Mouse (Mus musculus) myocyte (in vitro differentiated cells): ENCODE measurements at regions not wholly inside any gene's neighbourhood (a gene's known extent, or its start where the extent isn't known, plus 50 kb on each side); places are given as distances from the start of the nearest gene placed in this dataset.

Experiments
- H3K27me3 ChIP-seq: one replicate; pipeline ENCODE4 v1.6.1; 2011; ENCODE audit not compliant: control insufficient read depth, insufficient read depth, insufficient read length
- H3K36me3 ChIP-seq: one replicate; pipeline ENCODE4 v1.6.1; 2011; ENCODE audit not compliant: control insufficient read depth, insufficient read depth
- H3K4me2 ChIP-seq: one replicate; pipeline ENCODE4 v1.6.1; 2011; ENCODE audit warnings: low read depth, control low read depth
- H3K4me3 ChIP-seq: one replicate; pipeline ENCODE4 v1.5.1; 2011; ENCODE audit warnings: mild to moderate bottlenecking, control low read depth, moderate library complexity
- H3K79me2 ChIP-seq: one replicate; pipeline ENCODE4 v1.6.1; 2011; ENCODE audit not compliant: control insufficient read depth, insufficient read depth
- H3ac ChIP-seq: one replicate; pipeline ENCODE4 v1.6.1; 2011; ENCODE audit not compliant: control insufficient read depth, insufficient read length
- CEBPB ChIP-seq: IDR thresholded peaks from 2 replicates; pipeline ENCODE4 v1.6.1; 2011; ENCODE audit warnings: mild to moderate bottlenecking, moderate library complexity; ENCODE audit not compliant: poor library complexity, insufficient read depth, severe bottlenecking
- E2F4 ChIP-seq: IDR thresholded peaks from one replicate; pipeline ENCODE4 v1.6.1; 2011; ENCODE audit warnings: mild to moderate bottlenecking, control low read depth, moderate library complexity; ENCODE audit not compliant: insufficient read depth
- MAX ChIP-seq: IDR thresholded peaks from one replicate; pipeline ENCODE4 v1.6.1; 2011; ENCODE audit warnings: low read depth, mild to moderate bottlenecking, control low read depth
- MYOD1 ChIP-seq, 3 experiments: IDR thresholded peaks; one replicate each; pipeline ENCODE4 v1.6.1; 2011; ENCODE audit warnings: control low read depth in 2 of 3, low read depth in 2 of 3, mild to moderate bottlenecking in 2 of 3, moderate library complexity in 1 of 3; ENCODE audit not compliant: insufficient read length in 2 of 3, control insufficient read depth in 1 of 3
- MYOG ChIP-seq, 3 experiments: IDR thresholded peaks; one replicate each; pipeline ENCODE4 v1.6.1; 2011; ENCODE audit warnings: control low read depth in 2 of 3, low read depth in 2 of 3, mild to moderate bottlenecking in 2 of 3; ENCODE audit not compliant: insufficient read length in 2 of 3, control insufficient read depth in 1 of 3, insufficient read depth in 1 of 3
- POLR2A ChIP-seq: IDR thresholded peaks from one replicate; pipeline ENCODE4 v1.6.1; 2011; ENCODE audit warnings: low read depth, mild to moderate bottlenecking, control low read depth, moderate library complexity; ENCODE audit not compliant: insufficient read length
- POLR2AphosphoS2 ChIP-seq: IDR thresholded peaks from one replicate; pipeline ENCODE4 v1.6.1; 2011; ENCODE audit warnings: low read depth, control low read depth; ENCODE audit not compliant: insufficient read length
- REST ChIP-seq: IDR thresholded peaks from one replicate; pipeline ENCODE4 v1.6.1; 2011; ENCODE audit warnings: mild to moderate bottlenecking, control low read depth, moderate library complexity; ENCODE audit not compliant: insufficient read depth, insufficient read length
- SRF ChIP-seq: IDR thresholded peaks from one replicate; pipeline ENCODE4 v1.6.1; 2011; ENCODE audit warnings: low read depth; ENCODE audit not compliant: control insufficient read depth, insufficient read length
- TCF12 ChIP-seq: IDR thresholded peaks from one replicate; pipeline ENCODE4 v1.6.1; 2011; ENCODE audit warnings: mild to moderate bottlenecking, control low read depth; ENCODE audit not compliant: poor library complexity, insufficient read depth, severe bottlenecking
- TCF3 ChIP-seq: IDR thresholded peaks from one replicate; pipeline ENCODE4 v1.6.1; 2011; ENCODE audit warnings: low read depth, control low read depth; ENCODE audit not compliant: insufficient read length
- USF1 ChIP-seq: IDR thresholded peaks from one replicate; pipeline ENCODE4 v1.6.1; 2011; ENCODE audit warnings: low read depth, mild to moderate bottlenecking, control low read depth, moderate library complexity

GRCm38 (mm10) chr14:64590611-64591010 lies 486.5 kb downstream of the Prss52 start:
- H3K4me2 ChIP-seq, result no peak overlapping the region
- H3ac ChIP-seq, result no peak overlapping the region
- H3K79me2 ChIP-seq, result no peaks in the 10 kb centered on the region
- peaks cover 79% of the 10 kb centered on the region for H3K27me3 ChIP-seq
- H3K36me3 ChIP-seq, result no peaks in the 10 kb centered on the region
- H3K4me3 ChIP-seq, result no peak overlapping the region
- TF ChIP-seq E2F4, result no peak
- no peak for TF ChIP-seq TCF3
- no peak for TF ChIP-seq MAX
- TF ChIP-seq USF1, result no peak
- no peak for TF ChIP-seq CEBPB
- no peak for TF ChIP-seq REST
- no peak for TF ChIP-seq TCF12
- TF ChIP-seq MYOD1 (IDR thresholded peaks at IDR 0.05; ENCODE audit: control insufficient read depth in 1 of 3, insufficient read length in 2 of 3, low read depth in 2 of 3), result no peak
- TF ChIP-seq MYOG (IDR thresholded peaks at IDR 0.05; ENCODE audit: control insufficient read depth in 1 of 3, insufficient read depth in 1 of 3, insufficient read length in 2 of 3, low read depth in 2 of 3), result no peak
- TF ChIP-seq SRF, result no peak
- TF ChIP-seq POLR2A, result no peak
- no peak for TF ChIP-seq POLR2AphosphoS2

GRCm38 (mm10) chr14:64591091-64591976 lies 487.2 kb downstream of the Prss52 start:
- Histone ChIP-seq H3K4me2 (no peak overlapping the region), H3ac (no peak overlapping the region), H3K4me3 (no peak overlapping the region), H3K36me3 (no peaks in the 10 kb centered on the region), H3K79me2 (no peaks in the 10 kb centered on the region), H3K27me3 (peaks cover 77% of the 10 kb centered on the region)
- TF ChIP-seq TCF3, result no peak
- no peak for TF ChIP-seq POLR2AphosphoS2
- TF ChIP-seq MYOG (IDR thresholded peaks at IDR 0.05; ENCODE audit: control insufficient read depth in 1 of 3, insufficient read depth in 1 of 3, insufficient read length in 2 of 3, low read depth in 2 of 3), result no peak
- TF ChIP-seq CEBPB, result no peak
- no peak for TF ChIP-seq E2F4
- TF ChIP-seq TCF12, result no peak
- TF ChIP-seq POLR2A, result no peak
- TF ChIP-seq USF1, result no peak
- no peak for TF ChIP-seq MAX
- TF ChIP-seq MYOD1 (IDR thresholded peaks at IDR 0.05; ENCODE audit: control insufficient read depth in 1 of 3, insufficient read length in 2 of 3, low read depth in 2 of 3), result no peak
- no peak for TF ChIP-seq REST
- no peak for TF ChIP-seq SRF

GRCm38 (mm10) chr14:64592176-64592575 lies 488.1 kb downstream of the Prss52 start:
- TF ChIP-seq MYOD1 (IDR thresholded peaks at IDR 0.05; ENCODE audit: control insufficient read depth in 1 of 3, insufficient read length in 2 of 3, low read depth in 2 of 3) (no peak), MYOG (IDR thresholded peaks at IDR 0.05; ENCODE audit: control insufficient read depth in 1 of 3, insufficient read depth in 1 of 3, insufficient read length in 2 of 3, low read depth in 2 of 3) (no peak), TCF3 (no peak), USF1 (no peak), SRF (no peak), MAX (no peak), E2F4 (no peak), POLR2A (no peak), REST (no peak), CEBPB (no peak), TCF12 (no peak), POLR2AphosphoS2 (no peak)
- H3K36me3 ChIP-seq, result no peaks in the 10 kb centered on the region
- H3ac ChIP-seq, result no peak overlapping the region
- H3K79me2 ChIP-seq, result no peaks in the 10 kb centered on the region
- no peak overlapping the region for H3K4me3 ChIP-seq
- H3K27me3 ChIP-seq, result peaks cover 69% of the 10 kb centered on the region
- H3K4me2 ChIP-seq, result no peak overlapping the region

- Histone ChIP-seq H3K4me3 (no peak overlapping the region), H3K27me3 (peaks cover 69% of the 10 kb centered on the region), H3K36me3 (no peaks in the 10 kb centered on the region), H3ac (no peak overlapping the region), H3K79me2 (no peaks in the 10 kb centered on the region), H3K4me2 (no peak overlapping the region)
- TF ChIP-seq E2F4 (no peak), SRF (no peak), MAX (no peak), MYOG (IDR thresholded peaks at IDR 0.05; ENCODE audit: control insufficient read depth in 1 of 3, insufficient read depth in 1 of 3, insufficient read length in 2 of 3, low read depth in 2 of 3) (no peak), TCF12 (no peak), TCF3 (no peak), REST (no peak), POLR2AphosphoS2 (no peak), CEBPB (no peak), USF1 (no peak)
These were observed 488.7 kb downstream of the Prss52 start for GRCm38 (mm10) chr14:64592706-64593320.
